Mouse (Mus musculus) cerebellum, adult 11-12 months (tissue): ENCODE measurements at regions not wholly inside any gene's neighbourhood (a gene's known extent, or its start where the extent isn't known, plus 50 kb on each side); places are given as distances from the start of the nearest gene placed in this dataset.

Experiments used
- DNase-seq: peaks from one replicate; pipeline ENCODE4 v3.0.0; 2022

- DNase-seq, result no peak
These were observed 50.4 kb upstream of the Ankrd34c start for GRCm38 (mm10) chr9:89788651-89789050.
